28 mouse cellular contexts compared by ENCODE assay signal in genomic region chr11:12421183-12421582, GRCm38 (mm10). TPM values are rescaled to one million over a fixed set of nuclear protein-coding genes. Genes with fewer than 3 reads are reported as not detected.
A peak's percentile ranks its signal among the peaks of the same experiment; 100 is the strongest.
DNase-seq lines count a peak whose midpoint lies in the region; ATAC-seq lines count a peak whose summit lies in the region.
"Had no signal": no experiment of that assay in that cellular context is flagged by ENCODE, and none has a peak within 500 bp of the region (broad histone marks: within the 10 kb centered on the region; RNA-seq: fewer than 3 reads in every experiment).

No protein-coding gene starts in this region.

- H3K27ac ChIP-seq in lung, embryonic 15.5 days: 0 out of 2 replicates have a peak overlapping the region, but pooled peaks have one; percentile 9
- H3K27ac ChIP-seq: forebrain, embryonic 10.5 days; forebrain, embryonic 15.5 days; heart, embryonic 10.5 days; kidney, embryonic 15.5 days; limb, embryonic 12.5 days; liver, embryonic 15.5 days; macrophage had no signal

- H3K36me3 ChIP-seq in lung, embryonic 15.5 days: no peaks in the 10 kb centered on the region
- H3K36me3 ChIP-seq: forebrain, embryonic 10.5 days; forebrain, embryonic 15.5 days; heart, embryonic 10.5 days; kidney, embryonic 15.5 days; limb, embryonic 12.5 days; liver, embryonic 15.5 days had no signal

- 44% methylated on average over 5 of the region's 5 CpGs for WGBS in lung, embryonic 15.5 days

- H3K4me2 ChIP-seq in lung, embryonic 15.5 days: no peak overlapping the region
- H3K4me2 ChIP-seq: forebrain, embryonic 15.5 days; kidney, embryonic 15.5 days; limb, embryonic 12.5 days; liver, embryonic 15.5 days had no signal

- peaks cover 10% of the 10 kb centered on the region; the same call in 1 of the 2 replicates for H3K4me1 ChIP-seq in lung, embryonic 15.5 days
- H3K4me1 ChIP-seq: forebrain, embryonic 10.5 days; kidney, embryonic 15.5 days; limb, embryonic 12.5 days; liver, embryonic 15.5 days had no signal

- intact Hi-C loops in gastrocnemius, postnatal 14 days (cut with DNase I; ENCODE audit: low total_unique reads): no loop called here

- no peak overlapping the region for H3K9ac ChIP-seq in lung, embryonic 15.5 days
- H3K9ac ChIP-seq: forebrain, embryonic 15.5 days; kidney, embryonic 15.5 days; limb, embryonic 12.5 days; liver, embryonic 15.5 days had no signal

- peak; percentile 36 for DNase-seq in heart, adult 11 months
- no peak for DNase-seq in heart, adult 8-10 months (ENCODE audit: low spot score)
- DNase-seq in lung, postnatal 10 days: no peak
- peak; percentile 50 for DNase-seq in fat pad, adult 2 months (ENCODE audit: extremely low read depth, low read depth, low spot score)
- DNase-seq in cerebellum, adult 11 months: no peak
- no peak for DNase-seq in gastrocnemius, postnatal 14 days
- DNase-seq: adrenal gland, postnatal 25 days; cerebellum, adult 18-20 months; cerebellum, postnatal 14 days; gastrocnemius, postnatal 36 days; heart, postnatal 14 days; kidney, adult 18-20 months; kidney, postnatal 25 days; midbrain, embryonic 14.5 days; retina, postnatal 1 day; right cerebral cortex, postnatal 14 days; thymus, postnatal 25 days had no signal

- no peak; the same call in 1 of the 2 replicates for ATAC-seq in lung, embryonic 15.5 days (ENCODE audit: borderline replicate concordance, extremely low read depth, low FRiP score, low TSS enrichment)
- ATAC-seq: forebrain, embryonic 15.5 days; hindbrain, embryonic 16.5 days had no signal

- H3K9me3 ChIP-seq in lung, embryonic 15.5 days: no peaks in the 10 kb centered on the region
- H3K9me3 ChIP-seq: forebrain, embryonic 10.5 days; forebrain, embryonic 15.5 days; heart, embryonic 10.5 days; kidney, embryonic 15.5 days; limb, embryonic 12.5 days; liver, embryonic 15.5 days had no signal

- no peaks in the 10 kb centered on the region for H3K27me3 ChIP-seq in lung, embryonic 15.5 days
- H3K27me3 ChIP-seq: forebrain, embryonic 15.5 days; kidney, embryonic 15.5 days; limb, embryonic 12.5 days; liver, embryonic 15.5 days had no signal

- H3K4me3 ChIP-seq in lung, embryonic 15.5 days: no peak overlapping the region
- H3K4me3 ChIP-seq: forebrain, embryonic 10.5 days; forebrain, embryonic 15.5 days; heart, embryonic 10.5 days; kidney, embryonic 15.5 days; limb, embryonic 12.5 days; liver, embryonic 15.5 days had no signal

RNA-seq across cellular contexts. Expression of gene Cobl, which starts 43.6 kb away (rescaled TPM):
- total RNA-seq in heart, adult 8-10 months (2022): 10 to 100 TPM; 14.8 to 24.4 (median 22.2) TPM
- 11.0 and 12.0 TPM in 2 replicates for polyA plus RNA-seq in lung, embryonic 15.5 days (2015; fragmentation: Nextera tagmentation; extraction: Ambion mirVana)
- total RNA-seq in gastrocnemius, postnatal 14 days (2021): 10 to 100 TPM; 78.0 to 92.4 TPM
- total RNA-seq: MEL; monocyte, adult 5-6 weeks had no signal
- polyA plus RNA-seq: macrophage had no signal

Comparison
In these comparisons a context has a peak if more than half of its experiments do, and no peak if none do; other contexts are left out.
1. DNase-seq: peak in heart, adult 11 months (single experiment) and fat pad, adult 2 months (single experiment); none in heart, adult 8-10 months (single experiment), lung, postnatal 10 days (single experiment), cerebellum, adult 11 months (single experiment) and gastrocnemius, postnatal 14 days (single experiment).